Mouse (Mus musculus): Measurements from ENCODE around the gene Gm49387. TPM values are rescaled to one million over a fixed set of nuclear protein-coding genes. Genes with fewer than 3 reads are reported as not detected.
A peak's percentile ranks its signal among the peaks of the same experiment; 100 is the strongest.

Gm49387 gene
- polyA plus RNA-seq, 1 experiment: 0.32 TPM

DNA sequence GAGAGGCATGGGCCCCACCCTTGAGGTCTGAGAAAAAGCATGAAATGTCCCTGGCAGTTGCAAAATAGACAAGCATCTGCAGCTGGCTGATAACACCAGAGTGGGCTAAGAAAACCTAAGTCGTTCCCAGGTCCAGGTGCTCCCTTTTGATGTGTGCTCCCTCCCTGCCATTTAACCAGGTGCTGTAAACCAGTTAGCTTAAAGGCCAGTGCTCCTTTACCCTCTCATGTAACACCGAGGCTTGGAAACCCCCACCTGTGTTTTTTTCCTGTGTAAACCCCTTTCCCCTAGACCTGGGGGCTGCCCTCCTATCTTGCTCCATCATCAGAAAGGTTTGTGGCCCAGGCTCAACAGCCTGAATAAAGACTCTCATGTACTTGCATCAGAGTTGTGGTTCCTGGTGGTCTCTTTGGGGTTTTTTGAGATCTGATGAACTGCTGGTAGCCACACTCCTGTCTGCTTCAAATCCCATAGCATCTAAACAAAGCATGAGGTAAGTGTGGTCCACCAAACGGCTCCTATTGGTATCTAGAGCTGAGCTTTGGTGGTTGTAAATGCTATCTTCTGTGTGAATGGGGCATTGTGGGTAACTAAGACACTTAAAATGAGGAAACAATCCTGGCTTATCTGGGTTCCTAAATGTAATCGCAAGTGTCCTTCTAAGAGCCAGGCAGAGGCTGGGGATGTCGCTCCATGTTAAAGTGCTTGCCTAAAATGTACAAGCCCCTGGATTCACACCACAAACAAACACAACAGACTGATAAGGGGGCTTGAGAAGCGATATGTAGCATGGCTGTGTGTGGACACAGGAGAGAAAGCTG is 70.3 kb downstream of the Gm49387 start:
- no peak for DNase-seq (ENCODE audit: low read depth in 1 of 2, low spot score in 2 of 2)
- Histone ChIP-seq H3K4me3 (ENCODE audit: extremely low read depth, insufficient read depth, insufficient read length) (no peak overlapping the region), H3K4me1 (ENCODE audit: control insufficient read depth, insufficient read depth, insufficient read length) (peaks cover 6% of the 10 kb centered on the region), H3K27me3 (ENCODE audit: control insufficient read depth, insufficient read depth, low read length) (no peaks in the 10 kb centered on the region), H3K27ac (ENCODE audit: insufficient read depth, low read length) (no peak overlapping the region), H3K36me3 (ENCODE audit: control insufficient read depth, insufficient read depth, low read length) (no peaks in the 10 kb centered on the region)
- TF ChIP-seq CTCF (IDR thresholded peaks at IDR 0.05; ENCODE audit: extremely low read depth, insufficient read depth, insufficient read length, insufficient replicate concordance) (no peak), POLR2A (IDR thresholded peaks at IDR 0.05; ENCODE audit: low read depth, low read length) (no peak)
- 54% methylated on average over 6 of the region's 6 CpGs for WGBS

DNA sequence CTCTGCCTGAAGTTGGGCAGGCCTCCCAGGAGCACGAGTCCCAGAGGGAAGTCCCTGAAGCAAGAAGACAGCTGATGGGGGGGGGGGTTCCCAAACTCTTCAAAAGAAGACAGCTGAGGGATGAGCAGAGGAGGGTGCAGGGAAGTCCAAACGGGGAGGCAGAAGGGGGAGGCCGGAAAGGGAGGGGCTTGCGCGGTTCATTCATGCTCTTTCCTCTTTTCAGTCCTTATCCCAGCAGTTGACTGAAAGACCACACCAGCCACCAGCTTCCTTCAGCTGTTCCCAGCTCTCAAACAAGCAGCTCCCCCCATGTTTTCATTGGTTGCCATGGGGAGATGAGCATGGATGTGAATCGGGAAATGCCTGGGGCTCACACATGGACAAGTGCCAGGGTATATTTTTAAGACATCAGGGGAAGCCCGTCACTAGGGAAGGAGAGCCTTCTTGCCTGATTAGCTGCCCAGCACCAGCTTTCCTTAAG is 71.5 kb downstream of the Gm49387 start:
- no peak overlapping the region for H3K4me3 ChIP-seq (ENCODE audit: extremely low read depth, insufficient read depth, insufficient read length)
- H3K4me1 ChIP-seq (ENCODE audit: control insufficient read depth, insufficient read depth, insufficient read length): peaks cover 6% of the 10 kb centered on the region
- peak in 1 of 2 experiments; percentile 22 for DNase-seq (ENCODE audit: low read depth in 1 of 2, low spot score in 2 of 2)
- no peak overlapping the region for H3K27ac ChIP-seq (ENCODE audit: insufficient read depth, low read length)
- whole genome bisulfite sequencing: 8% methylated on average over 7 of the region's 7 CpGs
- TF ChIP-seq POLR2A (IDR thresholded peaks at IDR 0.05; ENCODE audit: low read depth, low read length) (no peak), CTCF (IDR thresholded peaks at IDR 0.05; ENCODE audit: extremely low read depth, insufficient read depth, insufficient read length, insufficient replicate concordance) (no peak)
- no peaks in the 10 kb centered on the region for H3K36me3 ChIP-seq (ENCODE audit: control insufficient read depth, insufficient read depth, low read length)
- H3K27me3 ChIP-seq (ENCODE audit: control insufficient read depth, insufficient read depth, low read length): no peaks in the 10 kb centered on the region

GRCm38 (mm10) chr14:31565478-31566212 is 75.0 kb downstream of the Gm49387 start:
- WGBS: 90% methylated on average over 9 of the region's 9 CpGs
- Histone ChIP-seq H3K27ac (ENCODE audit: insufficient read depth, low read length) (no peak overlapping the region), H3K36me3 (ENCODE audit: control insufficient read depth, insufficient read depth, low read length) (no peaks in the 10 kb centered on the region), H3K27me3 (ENCODE audit: control insufficient read depth, insufficient read depth, low read length) (no peaks in the 10 kb centered on the region), H3K4me3 (ENCODE audit: extremely low read depth, insufficient read depth, insufficient read length) (no peak overlapping the region), H3K4me1 (ENCODE audit: control insufficient read depth, insufficient read depth, insufficient read length) (peaks cover 6% of the 10 kb centered on the region)
- DNase-seq (ENCODE audit: low read depth in 1 of 2, low spot score in 2 of 2): no peak
- TF ChIP-seq POLR2A (IDR thresholded peaks at IDR 0.05; ENCODE audit: low read depth, low read length) (no peak), CTCF (IDR thresholded peaks at IDR 0.05; ENCODE audit: extremely low read depth, insufficient read depth, insufficient read length, insufficient replicate concordance) (no peak)

- peaks cover 6% of the 10 kb centered on the region for H3K4me1 ChIP-seq (ENCODE audit: control insufficient read depth, insufficient read depth, insufficient read length)
- DNase-seq (ENCODE audit: low read depth in 1 of 2, low spot score in 2 of 2): no peak
Measured at GRCm38 (mm10) chr14:31564452-31565179, 76.1 kb downstream of the Gm49387 start.

GRCm38 (mm10) chr14:31560886-31561285 is 79.8 kb downstream of the Gm49387 start:
- DNase-seq (ENCODE audit: low read depth in 1 of 2, low spot score in 2 of 2): no peak
- 61% methylated on average over 5 of the region's 5 CpGs for WGBS
- Histone ChIP-seq H3K27me3 (ENCODE audit: control insufficient read depth, insufficient read depth, low read length) (no peaks in the 10 kb centered on the region), H3K4me1 (ENCODE audit: control insufficient read depth, insufficient read depth, insufficient read length) (no peaks in the 10 kb centered on the region; the same call in 1 of the 2 replicates), H3K27ac (ENCODE audit: insufficient read depth, low read length) (no peak overlapping the region), H3K4me3 (ENCODE audit: extremely low read depth, insufficient read depth, insufficient read length) (no peak overlapping the region), H3K36me3 (ENCODE audit: control insufficient read depth, insufficient read depth, low read length) (no peaks in the 10 kb centered on the region)
- TF ChIP-seq POLR2A (IDR thresholded peaks at IDR 0.05; ENCODE audit: low read depth, low read length): no peak
- no peak for TF ChIP-seq CTCF (IDR thresholded peaks at IDR 0.05; ENCODE audit: extremely low read depth, insufficient read depth, insufficient read length, insufficient replicate concordance)

More at GRCm38 (mm10) chr14:31564452-31565179, 76.1 kb downstream of the Gm49387 start:
- Histone ChIP-seq H3K27ac (ENCODE audit: insufficient read depth, low read length) (no peak overlapping the region), H3K36me3 (ENCODE audit: control insufficient read depth, insufficient read depth, low read length) (no peaks in the 10 kb centered on the region), H3K27me3 (ENCODE audit: control insufficient read depth, insufficient read depth, low read length) (no peaks in the 10 kb centered on the region), H3K4me3 (ENCODE audit: extremely low read depth, insufficient read depth, insufficient read length) (no peak overlapping the region)
- WGBS: 86% methylated on average over 6 of the region's 6 CpGs
- TF ChIP-seq POLR2A (IDR thresholded peaks at IDR 0.05; ENCODE audit: low read depth, low read length) (no peak), CTCF (IDR thresholded peaks at IDR 0.05; ENCODE audit: extremely low read depth, insufficient read depth, insufficient read length, insufficient replicate concordance) (no peak)

DNA sequence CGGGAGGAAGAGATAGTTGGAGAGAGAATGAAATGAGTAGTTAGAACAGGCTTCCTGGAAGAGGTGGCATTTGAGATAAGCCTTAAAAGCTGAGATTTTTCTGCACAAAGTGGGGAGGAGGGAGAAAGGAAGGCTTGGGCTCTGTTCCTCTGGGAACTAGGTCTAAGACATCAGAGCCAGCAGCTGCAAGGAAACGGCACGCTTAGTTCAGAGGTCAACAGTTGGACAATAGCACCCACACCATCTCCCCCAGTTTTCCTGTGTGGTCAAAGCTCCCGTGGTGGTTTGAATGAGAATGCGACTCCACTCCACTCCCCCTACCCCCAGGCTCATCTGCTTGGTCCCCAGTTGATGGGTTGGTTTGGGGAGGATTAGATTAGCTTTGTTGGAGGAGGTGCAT is 81.5 kb downstream of the Gm49387 start:
- no peak overlapping the region for H3K27ac ChIP-seq (ENCODE audit: insufficient read depth, low read length)
- no peaks in the 10 kb centered on the region; the same call in 1 of the 2 replicates for H3K4me1 ChIP-seq (ENCODE audit: control insufficient read depth, insufficient read depth, insufficient read length)
- WGBS: 40% methylated on average over 5 of the region's 5 CpGs

More for the DNA sequence above, 81.5 kb downstream of the Gm49387 start:
- H3K4me3 ChIP-seq (ENCODE audit: extremely low read depth, insufficient read depth, insufficient read length): no peak overlapping the region
- no peaks in the 10 kb centered on the region for H3K27me3 ChIP-seq (ENCODE audit: control insufficient read depth, insufficient read depth, low read length)
- no peaks in the 10 kb centered on the region for H3K36me3 ChIP-seq (ENCODE audit: control insufficient read depth, insufficient read depth, low read length)
- no peak for TF ChIP-seq POLR2A (IDR thresholded peaks at IDR 0.05; ENCODE audit: low read depth, low read length)
- no peak for TF ChIP-seq CTCF (IDR thresholded peaks at IDR 0.05; ENCODE audit: extremely low read depth, insufficient read depth, insufficient read length, insufficient replicate concordance)
- DNase-seq (ENCODE audit: low read depth in 1 of 2, low spot score in 2 of 2): no peak
